Mouse (Mus musculus) cerebellum, adult 2 months (tissue): ENCODE results near the gene Foxl2. TPM values are rescaled to one million over a fixed set of nuclear protein-coding genes. Genes with fewer than 3 reads are reported as not detected.

ENCODE experiments used
- DNase-seq, 2 experiments: peaks; one replicate each; pipeline ENCODE4 v3.0.0; 2021
- H3K27ac ChIP-seq: fragments of 200-500 bp; 2 replicates; pipeline ENCODE4 v1.5.1; 2012; ENCODE audit warnings: low read length, control low read depth, inconsistent platforms; ENCODE audit not compliant: insufficient read depth
- H3K27me3 ChIP-seq: fragments of 200-500 bp; 2 replicates; pipeline ENCODE4 v1.6.1; 2012; ENCODE audit warnings: inconsistent platforms, mild to moderate bottlenecking, low read length, moderate library complexity; ENCODE audit not compliant: control insufficient read depth, insufficient read depth
- H3K4me1 ChIP-seq: fragments of 200-500 bp; 2 replicates; pipeline ENCODE4 v1.6.1; 2011; ENCODE audit warnings: low read length; ENCODE audit not compliant: control insufficient read depth, insufficient read depth
- H3K4me3 ChIP-seq: fragments of 200-500 bp; replicated peaks from 2 replicates; pipeline ENCODE3; 2011; ENCODE audit warnings: mild to moderate bottlenecking, low read depth, low read length, control low read depth; ENCODE audit not compliant: insufficient read depth
- CTCF ChIP-seq: fragments of 200-500 bp; IDR thresholded peaks from 2 replicates; pipeline ENCODE4 v1.5.1; 2011; ENCODE audit warnings: low read depth, mild to moderate bottlenecking, control low read depth, low read length, moderate library complexity, borderline replicate concordance; ENCODE audit not compliant: insufficient read depth
- POLR2A ChIP-seq: fragments of 200-500 bp; IDR thresholded peaks from 2 replicates; pipeline ENCODE4 v1.6.1; 2011; ENCODE audit warnings: low read length, control low read depth, borderline replicate concordance; ENCODE audit not compliant: insufficient read depth
- WGBS: fragments of 180-500 bp; shearing (Covaris S2); methylation state at CpG from one replicate; pipeline ENCODE4 v1.1.7; 2018; 5-methylcytosine and 5-hydroxymethylcytosine counted together
- polyA plus RNA-seq: library from polyadenylated mRNA; depleted of rRNA; stranded (reverse); fragments of >200 nt; gene quantifications from 2 replicates; pipeline ENCODE4 v1.2.3, GENCODE M21; 2012

Foxl2 gene
- polyA plus RNA-seq, 1 experiment, result 0.28 TPM

DNA sequence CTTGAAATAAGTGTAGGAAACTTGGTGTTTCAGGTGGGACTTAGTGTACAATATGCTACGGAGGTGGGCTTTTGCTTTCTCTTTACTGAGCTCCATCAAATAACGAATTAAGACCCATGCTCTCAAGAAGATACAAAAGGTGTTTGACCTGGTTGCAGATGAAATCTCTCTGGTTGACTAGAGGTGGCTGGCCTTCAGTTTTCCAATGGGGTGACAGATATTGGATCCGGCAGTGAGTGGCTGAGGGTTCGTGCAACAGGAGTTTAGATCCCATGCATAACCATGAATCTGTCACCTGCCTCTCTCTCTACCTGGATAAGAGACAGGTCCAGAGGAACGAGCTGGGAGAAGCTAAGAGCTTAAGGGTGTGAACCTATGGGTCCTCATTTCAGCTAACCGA is 3.5 kb downstream of the Foxl2 start:
- H3K4me1 ChIP-seq, result no peaks in the 10 kb centered on the region
- DNase-seq, result no peak
- H3K27me3 ChIP-seq, result peaks cover 36% of the 10 kb centered on the region; the same call in 1 of the 2 replicates
- no peak overlapping the region for H3K27ac ChIP-seq
- no peak overlapping the region for H3K4me3 ChIP-seq
- 10% methylated on average over 6 of the region's 6 CpGs for WGBS
- TF ChIP-seq POLR2A, result no peak
- no peak for TF ChIP-seq CTCF

DNA sequence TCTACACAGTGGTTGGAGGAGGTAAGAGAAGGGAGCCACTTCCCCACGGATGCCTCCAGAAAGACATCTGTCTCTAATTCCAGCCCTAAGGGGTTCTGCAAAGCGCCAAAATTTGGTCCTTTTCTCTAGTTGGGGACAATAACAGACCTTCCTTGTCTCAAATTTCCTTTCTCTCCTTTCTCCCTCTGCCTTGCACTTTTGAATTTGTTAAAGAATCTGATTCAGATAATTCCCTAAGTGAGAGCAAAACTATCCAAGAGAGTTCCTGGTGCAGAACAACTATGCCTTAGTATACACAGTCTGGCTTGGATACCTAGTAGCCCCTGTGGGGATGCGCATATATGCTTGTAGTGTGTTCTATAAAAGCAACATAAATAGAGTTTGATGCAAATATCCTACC is 4.8 kb downstream of the Foxl2 start:
- DNase-seq, result no peak
- Histone ChIP-seq H3K27ac (no peak overlapping the region), H3K4me1 (no peaks in the 10 kb centered on the region), H3K27me3 (peaks cover 40% of the 10 kb centered on the region; the same call in 1 of the 2 replicates), H3K4me3 (no peak overlapping the region)
- TF ChIP-seq POLR2A, result no peak
- 39% methylated on average over 3 of the region's 3 CpGs for WGBS

DNA sequence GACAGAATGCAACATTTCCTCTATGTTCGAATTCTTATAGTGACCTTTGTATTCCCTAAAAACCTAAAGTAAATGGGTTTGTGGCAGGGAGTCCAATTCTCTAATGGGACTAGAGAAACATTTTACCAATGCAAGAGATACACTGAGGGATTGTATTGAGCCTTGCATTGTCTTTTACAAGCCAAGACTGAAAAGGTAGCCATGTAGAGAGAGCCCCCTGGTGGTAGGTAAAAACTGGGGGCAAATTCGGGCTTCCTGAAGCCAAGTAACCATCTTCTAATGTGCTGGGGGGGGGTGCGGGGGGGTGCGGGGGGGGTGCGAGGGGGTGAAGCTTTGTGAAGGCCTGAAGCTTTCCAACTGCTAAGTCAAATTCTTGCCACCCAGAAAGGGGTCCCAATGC is 5.3 kb downstream of the Foxl2 start:
- no peaks in the 10 kb centered on the region for H3K4me1 ChIP-seq
- no peak overlapping the region for H3K27ac ChIP-seq
- TF ChIP-seq CTCF (no peak), POLR2A (no peak)
- peaks cover 38% of the 10 kb centered on the region; the same call in 1 of the 2 replicates for H3K27me3 ChIP-seq
- no peak overlapping the region for H3K4me3 ChIP-seq
- no peak for DNase-seq
- 16% methylated on average over 5 of the region's 5 CpGs for WGBS

DNA sequence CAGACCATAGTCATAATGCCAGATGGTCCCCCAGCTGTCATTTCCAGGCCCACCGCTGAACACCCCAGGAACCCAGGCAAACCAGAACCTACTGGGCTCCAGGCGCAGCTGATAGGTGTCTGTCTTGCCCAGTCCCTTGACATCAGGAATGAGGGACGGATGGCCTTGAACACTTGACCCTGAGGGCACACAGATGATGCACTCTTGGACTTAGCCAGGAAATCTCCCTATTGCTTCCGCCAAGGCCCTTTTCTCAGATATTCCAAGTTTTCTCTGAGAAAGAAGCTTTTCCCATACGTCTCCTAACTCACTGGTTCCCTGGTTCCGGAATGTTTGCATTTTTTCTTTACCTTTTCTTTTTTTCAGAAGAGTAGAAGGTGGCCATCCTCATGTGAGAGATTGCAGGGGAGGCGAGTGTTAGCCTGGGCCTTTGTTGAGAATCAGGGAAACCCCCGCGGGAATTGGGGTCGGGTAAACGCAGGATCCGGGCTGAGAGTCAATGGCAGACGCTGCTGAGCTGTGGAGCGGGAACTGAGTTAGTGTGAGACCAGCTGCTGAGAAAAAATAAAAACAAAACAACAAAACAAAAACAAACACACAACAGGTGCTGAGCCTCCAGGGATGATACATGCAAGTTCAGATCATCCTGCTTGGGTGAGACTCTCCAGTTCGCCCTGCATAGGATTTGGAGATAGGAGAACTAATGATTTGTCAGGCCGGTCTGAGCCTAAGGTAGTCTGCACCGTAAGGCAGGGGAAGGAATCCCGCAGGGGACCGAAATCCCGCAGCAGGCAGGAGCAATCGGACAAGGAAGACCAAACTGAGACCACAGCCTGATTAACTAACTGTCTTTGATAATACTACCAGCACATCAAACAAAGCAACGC is 6.7 kb downstream of the Foxl2 start:
- no peak for TF ChIP-seq POLR2A
- no peak for TF ChIP-seq CTCF
- WGBS, result 15% methylated on average over 22 of the region's 22 CpGs
- no peaks in the 10 kb centered on the region for H3K4me1 ChIP-seq

DNA sequence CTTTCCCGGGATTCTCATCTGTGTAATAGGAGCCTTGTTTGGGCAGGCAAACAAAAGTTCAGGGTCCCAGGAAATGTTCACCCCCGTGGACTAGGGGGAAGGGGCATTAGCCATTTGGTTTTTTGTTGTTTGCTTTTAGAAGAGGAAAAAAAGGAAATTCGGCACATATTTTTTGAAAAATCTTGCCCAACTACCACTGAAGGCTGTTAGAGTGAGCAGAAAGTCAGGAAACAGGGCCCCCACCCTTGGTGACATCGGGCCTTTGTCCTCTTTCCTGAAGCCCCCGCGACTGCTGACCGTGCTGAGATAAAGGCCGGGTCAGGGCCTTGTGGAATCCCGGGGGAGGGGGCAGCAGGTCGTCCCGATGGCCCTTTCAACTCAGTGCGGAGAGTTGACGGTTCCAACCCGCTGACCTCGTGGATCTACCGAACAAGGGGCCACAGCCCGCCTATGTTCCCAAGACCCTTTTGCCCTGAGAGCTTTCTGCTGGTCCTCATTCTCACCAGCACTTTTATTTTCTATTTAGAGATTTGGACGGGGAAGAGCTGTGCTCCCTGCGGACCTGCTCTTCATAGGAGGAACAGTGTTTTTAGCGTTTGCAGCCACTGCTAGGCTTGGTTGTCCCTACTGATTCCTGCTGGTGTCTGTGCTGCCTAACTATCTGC is 7.5 kb downstream of the Foxl2 start:
- no peak for DNase-seq
- H3K4me1 ChIP-seq, result no peaks in the 10 kb centered on the region
- no peak overlapping the region for H3K4me3 ChIP-seq
- no peak overlapping the region for H3K27ac ChIP-seq
- TF ChIP-seq POLR2A (no peak), CTCF (no peak)
- 3% methylated on average over 20 of the region's 20 CpGs for WGBS
- H3K27me3 ChIP-seq, result peaks cover 25% of the 10 kb centered on the region; the same call in 1 of the 2 replicates

More for the DNA sequence above, 6.7 kb downstream of the Foxl2 start:
- peaks cover 28% of the 10 kb centered on the region; the same call in 1 of the 2 replicates for H3K27me3 ChIP-seq
- DNase-seq, result no peak
- H3K27ac ChIP-seq, result no peak overlapping the region
- H3K4me3 ChIP-seq, result no peak overlapping the region

DNA sequence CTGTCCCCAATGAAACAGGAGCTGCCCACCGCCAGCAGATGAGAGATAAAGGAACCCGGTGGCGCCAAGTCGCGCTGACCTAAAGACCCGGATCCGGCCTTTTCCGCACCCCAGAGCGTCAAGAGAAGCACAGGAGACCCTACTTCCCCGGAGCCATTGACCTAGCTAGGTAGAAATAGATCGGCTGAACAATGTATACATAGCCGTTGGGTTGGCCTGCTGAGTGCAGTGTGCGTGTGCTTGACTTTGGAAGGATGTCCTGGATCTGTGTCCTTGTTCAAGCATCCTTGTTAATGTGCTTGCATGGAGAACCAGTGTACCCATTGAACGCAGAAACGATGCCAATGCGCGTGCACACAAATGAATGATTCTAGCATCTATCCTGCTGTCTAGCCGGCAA is 8.6 kb downstream of the Foxl2 start:
- Histone ChIP-seq H3K4me1 (no peaks in the 10 kb centered on the region), H3K4me3 (no peak overlapping the region), H3K27ac (no peak overlapping the region), H3K27me3 (peaks cover 19% of the 10 kb centered on the region; the same call in 1 of the 2 replicates)
- no peak for DNase-seq
- no peak for TF ChIP-seq CTCF
- no peak for TF ChIP-seq POLR2A
- WGBS, result 6% methylated on average over 18 of the region's 18 CpGs

DNA sequence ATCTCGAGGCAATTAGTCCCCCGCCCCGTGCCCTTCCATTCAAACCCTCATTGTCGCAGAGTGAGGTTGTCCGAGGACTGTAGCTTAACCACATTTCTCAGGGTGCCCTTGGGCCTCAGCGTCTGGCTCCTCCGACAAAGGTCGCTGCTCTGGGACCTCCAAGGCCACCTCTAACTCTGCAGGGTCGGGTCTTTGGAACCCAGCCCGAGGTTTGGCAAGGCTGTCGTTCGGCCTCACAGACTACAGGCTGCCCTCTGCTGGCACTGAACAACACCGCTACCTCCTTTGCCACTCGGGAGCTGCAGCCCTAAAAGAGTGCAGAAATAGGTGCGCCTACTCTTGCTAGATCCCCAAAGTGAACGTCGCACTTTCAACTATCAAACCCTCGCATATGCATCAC is 10.0 kb downstream of the Foxl2 start:
- Histone ChIP-seq H3K4me3 (no peak overlapping the region), H3K27me3 (peaks cover 15% of the 10 kb centered on the region; the same call in 1 of the 2 replicates), H3K27ac (no peak overlapping the region), H3K4me1 (no peaks in the 10 kb centered on the region)
- peak; percentile 22; the same call in 1 of the 2 replicates for TF ChIP-seq CTCF
- TF ChIP-seq POLR2A, result no peak
- WGBS, result 4% methylated on average over 18 of the region's 18 CpGs
- DNase-seq, result no peak
